Mouse (Mus musculus): ENCODE data around the gene Itpk1.

DNA sequence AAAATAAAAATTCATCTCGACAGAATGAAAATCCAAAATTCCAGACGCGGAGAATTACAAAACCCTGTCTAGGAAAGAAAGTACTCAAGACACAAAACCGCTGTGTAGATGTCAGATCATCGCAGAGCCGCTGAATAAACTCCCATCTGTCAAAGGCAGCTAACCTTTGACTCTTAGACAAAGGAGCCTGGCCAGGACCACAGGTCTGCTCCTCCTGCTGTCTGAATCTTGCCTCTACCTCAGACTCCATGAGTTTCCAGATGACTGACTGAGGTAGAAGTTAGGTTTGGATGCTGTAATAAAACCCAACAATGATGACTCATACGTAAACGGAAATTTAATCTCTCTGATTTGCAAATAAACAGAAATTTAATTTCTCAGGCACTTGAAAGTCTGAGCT, 18.2 kb upstream of the Itpk1 start:
- TF ChIP-seq EP300 (IDR thresholded peaks at IDR 0.05; ENCODE audit: insufficient read depth, low read depth, low read length) = no peak
- no peak for TF ChIP-seq CTCF (IDR thresholded peaks at IDR 0.05; ENCODE audit: low read depth, low read length)
- no peak for TF ChIP-seq POLR2A (IDR thresholded peaks at IDR 0.05; ENCODE audit: insufficient read depth, low read length)
